Comparison of ENCODE assay signal across 8 mouse cellular contexts in the genomic region with DNA sequence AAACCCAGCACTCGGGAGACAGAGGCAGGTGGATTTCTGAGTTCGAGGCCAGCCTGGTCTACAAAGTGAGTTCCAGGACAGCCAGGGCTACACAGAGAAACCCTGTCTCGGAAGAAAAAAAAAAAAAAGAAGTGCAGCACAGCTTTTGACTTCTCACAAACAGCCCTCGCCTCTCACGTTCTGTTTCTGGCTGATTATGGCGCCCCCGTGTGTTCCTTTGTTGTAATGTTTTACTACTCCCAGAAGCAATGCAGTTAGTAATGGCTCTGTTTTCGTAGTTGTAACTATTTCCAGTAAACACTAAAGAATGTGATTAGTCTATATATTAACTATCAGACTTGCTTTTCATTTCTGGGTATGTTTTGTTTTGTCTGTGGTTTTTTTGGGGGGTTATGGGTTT. TPM values are rescaled to one million over a fixed set of nuclear protein-coding genes. Genes with fewer than 3 reads are reported as not detected.
A peak's percentile ranks its signal among the peaks of the same experiment; 100 is the strongest.
DNase-seq lines count a peak whose midpoint lies in the region; ATAC-seq and TF ChIP-seq lines count a peak whose summit lies in the region.
"Not testable (repeated sequence)": the region's sequence is repeated elsewhere in the genome, so short reads cannot be mapped to it uniquely, and the experiment has no call there.

No protein-coding gene starts in this region.

- H3K27me3 ChIP-seq in limb, embryonic 14.5 days (ENCODE audit: control insufficient read depth, insufficient read depth, low read length); midbrain, embryonic 14.5 days (ENCODE audit: control insufficient read depth, insufficient read depth, low read length): not testable (repeated sequence)

- DNase-seq in B cell, adult 2 months, result peak; percentile 82 to 84
- peak; percentile 75 for DNase-seq in adrenal gland, postnatal 10 days
- peak; percentile 89 for DNase-seq in embryo, embryonic 10 days (ENCODE audit: low spot score)
- peak; percentile 41 to 75 for DNase-seq in heart, adult 18-20 months
- peak; percentile 59 for DNase-seq in kidney, adult 9 months
- DNase-seq in limb, embryonic 14.5 days (ENCODE audit: low spot score), result peak; percentile 87
- DNase-seq in midbrain, embryonic 14.5 days, result peak; percentile 87
- DNase-seq in spleen, postnatal 36 days (ENCODE audit: low spot score in 2 of 2), result peak; percentile 67 to 74

- H3K9ac ChIP-seq in limb, embryonic 14.5 days (ENCODE audit: low read depth, low read length, severe bottlenecking); midbrain, embryonic 14.5 days (replicated peaks; ENCODE audit: low read length): not testable (repeated sequence)

- TF ChIP-seq POLR2A in limb, embryonic 14.5 days (IDR thresholded peaks at IDR 0.05; ENCODE audit: borderline replicate concordance, extremely low read depth, insufficient read depth, insufficient read length), result not testable (repeated sequence)

- not testable (repeated sequence) for H3K9me3 ChIP-seq in limb, embryonic 14.5 days (ENCODE audit: control insufficient read depth, low read length); midbrain, embryonic 14.5 days (ENCODE audit: control insufficient read depth, low read length)

- H3K4me2 ChIP-seq in limb, embryonic 14.5 days (replicated peaks; ENCODE audit: low read depth, low read length, severe bottlenecking); midbrain, embryonic 14.5 days (ENCODE audit: low read length): not testable (repeated sequence)

- not testable (repeated sequence) for H3K36me3 ChIP-seq in limb, embryonic 14.5 days (ENCODE audit: control insufficient read depth, insufficient read depth, low read length); midbrain, embryonic 14.5 days (ENCODE audit: control insufficient read depth, insufficient read depth, low read length)

- H3K27ac ChIP-seq in limb, embryonic 14.5 days (replicated peaks; ENCODE audit: low read depth, low read length); midbrain, embryonic 14.5 days (replicated peaks; ENCODE audit: low read depth, low read length): not testable (repeated sequence)

- H3K4me3 ChIP-seq in limb, embryonic 14.5 days (replicated peaks; ENCODE audit: low read length); midbrain, embryonic 14.5 days (replicated peaks; ENCODE audit: low read depth, low read length): not testable (repeated sequence)

- 17% methylated on average over 8 of the region's 8 CpGs for WGBS in limb, embryonic 14.5 days
- 20% methylated on average over 8 of the region's 8 CpGs for WGBS in midbrain, embryonic 14.5 days

- ATAC-seq in limb, embryonic 14.5 days (ENCODE audit: low FRiP score, low read depth); midbrain, embryonic 14.5 days (ENCODE audit: low FRiP score, low TSS enrichment): not testable (repeated sequence)

- not testable (repeated sequence) for H3K4me1 ChIP-seq in limb, embryonic 14.5 days (ENCODE audit: control insufficient read depth, insufficient read depth, low read length); midbrain, embryonic 14.5 days (ENCODE audit: control insufficient read depth, insufficient read depth, low read length)

RNA-seq across cellular contexts. Expression of gene Rnft1, which starts 20.2 kb away (rescaled TPM):
- total RNA-seq in adrenal gland, postnatal 10 days (2021), result 10 to 100 TPM; 37.2 to 37.7 TPM
- total RNA-seq in heart, adult 18-20 months (2021), result 10 to 100 TPM; 25.3 to 30.5 TPM
- 20.2 and 20.4 TPM in 2 replicates for polyA plus RNA-seq in limb, embryonic 14.5 days (2012; rRNA removed)
- polyA plus RNA-seq in limb, embryonic 14.5 days (2014; fragmentation: Nextera tagmentation; extraction: Ambion mirVana), result 46.0 and 46.6 TPM in 2 replicates
- polyA plus RNA-seq in midbrain, embryonic 14.5 days (2014; fragmentation: Nextera tagmentation; extraction: Ambion mirVana), result 12.1 and 14.1 TPM in 2 replicates
